Mouse (Mus musculus) bone marrow macrophage, adult 2 months (primary cell): ENCODE data around the gene Ugt1a1.

Experiments used
- CTCF ChIP-seq: IDR thresholded peaks from 2 replicates; pipeline ENCODE4 v1.5.1; 2012; ENCODE audit warnings: low read depth, mild to moderate bottlenecking, low read length, moderate library complexity
- POLR2A ChIP-seq: IDR thresholded peaks from 2 replicates; pipeline ENCODE4 v1.6.1; 2012; ENCODE audit warnings: mild to moderate bottlenecking, low read depth, low read length, borderline replicate concordance

DNA sequence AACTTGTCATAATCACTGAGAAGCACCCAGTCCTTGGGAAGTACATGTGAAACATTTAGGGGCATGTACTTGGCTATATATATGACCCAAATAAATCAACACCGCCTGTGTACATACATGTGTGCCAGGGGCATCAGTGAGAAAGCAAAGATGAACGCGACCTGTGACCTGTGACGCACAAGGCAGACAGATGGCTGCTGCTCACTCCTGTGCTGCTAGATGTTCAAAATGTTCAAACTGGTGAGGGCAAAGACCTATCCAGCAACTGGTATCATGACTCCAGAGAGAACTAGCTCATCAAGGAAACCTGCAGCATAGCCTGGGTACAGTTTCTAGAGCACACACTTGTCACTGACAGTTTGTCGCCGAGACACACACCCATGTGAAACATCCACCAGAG, 55.7 kb downstream of the Ugt1a1 start:
- no peak for TF ChIP-seq CTCF
- no peak for TF ChIP-seq POLR2A
